Mouse (Mus musculus) layer of hippocampus, postnatal 14 days (tissue): ENCODE data around the gene Stk11. TPM values are rescaled to one million over a fixed set of nuclear protein-coding genes. Genes with fewer than 3 reads are reported as not detected.

Source experiments
- DNase-seq, 2 experiments: peaks; one replicate each; pipeline ENCODE4 v3.0.0; 2021 to 2022; ENCODE audit warnings: low spot score in 2 of 2, mixed read lengths in 1 of 2
- total RNA-seq, 2 experiments: library from RNA; stranded (reverse); gene quantifications; 2 replicates each; pipeline ENCODE4 v1.2.3; 2021

Gene Stk11
- total RNA-seq, 2 experiments from 2014 or later: 89.2 to 90.7 TPM

DNA sequence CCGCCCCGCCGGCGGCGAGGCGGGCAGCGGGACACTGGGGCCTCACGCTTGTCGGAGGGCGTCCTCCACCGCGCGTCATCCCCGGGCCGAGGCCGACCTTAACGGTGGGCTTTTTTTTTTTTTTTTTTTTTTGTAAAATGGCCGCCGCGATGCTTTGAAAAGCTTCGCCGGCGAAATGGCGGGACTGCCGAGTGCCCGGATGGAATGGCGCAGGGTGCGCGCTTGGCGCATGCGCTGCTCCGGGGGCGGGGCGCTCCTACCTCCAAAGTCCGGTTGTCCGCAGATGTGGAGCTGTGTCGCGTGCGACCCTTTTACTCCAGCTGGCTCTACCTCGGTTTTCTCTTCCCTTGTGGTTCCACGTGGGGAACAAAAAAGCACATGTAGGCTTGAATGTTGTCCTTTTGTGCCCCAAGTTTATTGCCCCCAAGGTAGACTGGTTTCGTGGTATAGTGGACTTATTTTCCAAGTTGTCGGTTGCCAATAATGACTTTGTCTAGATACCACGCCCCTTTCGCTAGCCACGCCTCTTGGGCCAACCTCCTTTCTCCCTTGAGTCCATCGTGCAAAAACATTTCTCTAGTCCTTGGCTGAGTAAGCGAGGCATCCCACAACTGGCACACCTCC lies 52.5 kb downstream of the Stk11 start:
- DNase-seq: peak; percentile 89 to 92

DNA sequence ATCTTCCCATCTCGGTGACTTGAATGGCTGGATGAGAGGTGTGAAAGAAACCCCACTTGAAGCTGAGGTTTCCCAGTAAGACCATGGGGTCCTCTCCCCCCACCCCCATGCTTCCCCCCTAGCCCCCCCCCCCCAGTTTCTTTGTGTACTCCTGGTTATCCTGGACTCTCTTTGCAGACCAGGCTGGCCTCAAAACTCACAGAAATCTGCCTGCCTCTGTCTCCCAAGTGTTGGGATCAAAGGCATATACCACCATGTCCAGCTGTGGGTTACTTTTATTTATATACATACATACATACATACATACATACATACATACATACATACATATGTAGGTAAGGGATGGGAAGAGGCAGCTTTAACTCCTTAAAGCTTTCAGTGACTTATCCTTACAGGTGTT lies 53.5 kb downstream of the Stk11 start:
- no peak for DNase-seq

DNA sequence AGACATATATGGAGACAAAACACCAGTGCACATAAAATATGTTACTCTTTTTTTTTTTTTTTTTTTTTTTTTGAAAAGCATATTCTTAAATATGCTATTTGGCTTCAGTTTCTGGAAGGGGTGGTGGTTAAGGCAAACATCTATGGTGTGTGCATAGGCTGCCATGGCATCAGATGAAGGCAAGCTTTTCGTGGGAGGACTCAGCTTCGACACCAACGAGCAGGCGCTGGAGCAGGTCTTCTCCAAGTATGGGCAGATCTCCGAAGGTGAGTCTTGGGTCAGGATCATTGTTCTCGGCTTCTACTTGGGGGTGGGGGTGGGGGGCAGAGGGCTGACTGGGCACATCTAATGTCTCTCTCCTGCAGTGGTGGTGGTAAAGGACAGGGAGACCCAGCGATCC lies 54.0 kb downstream of the Stk11 start:
- no peak for DNase-seq

DNA sequence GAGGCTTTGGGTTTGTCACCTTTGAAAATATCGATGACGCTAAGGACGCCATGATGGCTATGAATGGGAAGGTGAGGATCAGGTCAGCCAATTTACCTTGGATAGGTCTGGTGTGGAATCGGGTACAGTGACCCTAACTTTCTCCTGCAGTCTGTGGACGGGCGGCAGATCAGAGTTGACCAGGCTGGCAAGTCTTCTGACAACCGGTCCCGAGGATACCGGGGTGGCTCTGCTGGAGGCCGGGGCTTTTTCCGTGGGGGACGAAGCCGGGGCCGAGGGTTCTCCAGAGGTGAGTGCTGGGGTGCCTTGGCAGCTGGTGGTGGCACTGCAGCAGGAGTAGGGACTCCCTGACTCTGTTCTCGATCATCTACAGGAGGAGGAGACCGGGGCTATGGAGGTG lies 54.4 kb downstream of the Stk11 start:
- DNase-seq: no peak

DNA sequence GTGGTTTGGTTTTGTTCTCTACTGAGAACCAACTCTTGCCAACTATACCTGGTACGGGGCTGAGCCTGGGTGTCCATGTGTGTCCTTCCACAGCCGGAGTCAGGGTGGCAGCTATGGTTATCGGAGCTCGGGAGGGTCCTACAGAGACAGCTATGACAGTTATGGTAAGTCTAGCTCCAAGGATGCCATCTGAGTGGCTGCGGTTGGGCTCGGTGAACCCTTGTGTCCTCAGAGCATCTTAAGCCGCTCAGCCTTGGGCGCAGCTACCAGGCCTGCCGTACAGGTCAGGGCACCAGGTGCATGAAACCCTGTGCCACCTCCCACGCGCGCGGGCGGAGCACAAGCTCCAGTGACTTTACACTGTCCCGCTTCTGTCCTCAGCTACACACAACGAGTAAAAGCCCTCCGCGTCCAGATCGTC lies 55.0 kb downstream of the Stk11 start:
- DNase-seq: no peak

DNA sequence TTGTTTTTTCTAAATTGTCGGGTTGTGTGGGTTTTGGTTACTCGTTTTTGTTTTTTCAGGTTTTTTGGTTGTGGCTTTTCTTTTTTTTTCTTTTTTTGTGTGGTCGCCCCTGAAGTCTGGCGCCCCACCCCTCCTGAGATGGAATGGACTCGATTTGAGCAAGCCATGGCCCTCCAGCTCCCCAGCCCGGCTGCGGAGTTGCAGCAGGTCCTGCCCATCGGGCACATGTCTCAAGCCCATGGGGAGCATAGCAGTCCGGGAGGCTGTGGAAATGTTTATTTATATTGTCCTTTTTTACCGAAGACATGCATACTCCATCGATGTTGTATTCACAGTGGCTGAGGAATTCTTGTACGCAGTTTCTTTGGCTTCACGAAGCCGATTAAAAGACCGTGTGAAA lies 55.6 kb downstream of the Stk11 start:
- no peak for DNase-seq

DNA sequence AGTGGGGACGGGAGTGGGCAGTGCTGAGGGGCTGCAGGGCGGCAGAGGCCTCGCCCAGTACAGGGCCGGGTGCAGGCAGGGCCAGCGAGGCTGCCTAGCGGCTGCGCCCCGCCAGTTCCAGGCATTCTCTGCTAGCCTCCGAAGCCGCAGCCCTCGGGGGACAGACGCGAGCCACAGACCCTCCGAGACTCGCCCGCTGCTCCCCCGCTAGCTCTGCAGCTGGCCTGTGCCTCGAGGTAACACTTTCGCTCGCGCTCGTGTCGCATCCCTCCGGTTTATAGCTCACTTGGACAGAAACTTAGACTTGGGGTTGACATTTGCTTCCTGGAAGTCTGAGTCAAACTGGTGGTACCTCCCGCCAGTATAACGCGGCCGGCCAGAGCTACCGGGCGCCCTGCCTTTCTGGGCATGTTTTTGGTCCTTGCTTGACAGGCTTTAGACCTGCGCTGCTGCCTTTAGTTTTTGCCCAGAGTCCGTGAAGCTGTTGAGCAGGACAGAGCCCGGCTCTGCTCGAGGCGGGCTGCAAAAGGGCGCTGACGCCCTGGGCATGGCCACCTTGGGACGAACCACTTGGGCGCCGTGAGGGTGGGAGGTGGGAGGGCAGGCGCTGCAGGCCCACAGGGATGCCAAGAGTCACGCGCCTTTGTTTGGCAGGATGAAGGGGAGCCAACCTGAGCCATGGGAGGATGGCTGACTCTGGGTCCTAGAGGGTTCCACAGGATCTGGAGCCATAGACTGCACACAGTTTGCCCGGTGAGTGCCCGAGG lies 56.3 kb downstream of the Stk11 start:
- no peak for DNase-seq

DNA sequence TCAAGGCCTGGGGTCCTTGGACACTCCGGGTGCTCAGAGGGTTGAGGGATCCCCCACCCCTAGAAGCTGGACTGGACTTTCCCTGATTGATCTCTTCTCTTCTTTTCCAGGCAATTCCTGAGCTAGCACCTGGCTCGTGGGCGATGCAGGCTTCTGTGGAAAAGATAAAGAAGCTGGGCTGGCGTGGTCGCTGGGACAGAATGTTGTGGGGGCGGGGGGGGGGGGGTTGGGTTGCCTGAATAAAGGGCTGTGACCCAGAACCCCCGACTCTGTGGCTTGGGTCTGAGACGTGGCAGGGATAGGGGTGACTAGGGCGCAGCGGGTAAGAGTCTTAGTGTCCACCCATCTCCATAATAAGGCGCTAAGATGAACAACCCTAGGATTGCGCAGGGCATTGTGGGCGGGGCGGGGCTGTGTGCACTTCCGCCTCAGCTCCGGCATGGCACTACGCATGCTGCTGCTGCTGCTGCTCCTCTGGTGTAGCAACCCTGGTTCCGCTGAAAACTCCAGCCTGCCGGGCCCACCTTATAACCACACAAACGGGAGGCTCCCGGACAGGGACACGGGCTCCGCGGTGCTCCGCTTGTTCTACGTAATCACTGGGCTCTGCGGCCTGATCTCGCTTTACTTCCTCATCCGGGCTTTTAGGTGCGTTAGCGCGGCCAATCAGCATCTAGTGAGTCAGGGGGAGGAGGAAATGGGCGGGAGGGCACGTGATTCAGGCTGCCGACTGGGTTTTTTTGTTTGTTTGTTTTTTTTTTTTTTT lies 57.1 kb downstream of the Stk11 start, which contains the start of gene 1600002K03Rik:
Gene 1600002K03Rik, plus strand, starts transcription at position 418 of the 766 bp plus-strand sequence.
- peak; percentile 91 to 92 for DNase-seq

DNA sequence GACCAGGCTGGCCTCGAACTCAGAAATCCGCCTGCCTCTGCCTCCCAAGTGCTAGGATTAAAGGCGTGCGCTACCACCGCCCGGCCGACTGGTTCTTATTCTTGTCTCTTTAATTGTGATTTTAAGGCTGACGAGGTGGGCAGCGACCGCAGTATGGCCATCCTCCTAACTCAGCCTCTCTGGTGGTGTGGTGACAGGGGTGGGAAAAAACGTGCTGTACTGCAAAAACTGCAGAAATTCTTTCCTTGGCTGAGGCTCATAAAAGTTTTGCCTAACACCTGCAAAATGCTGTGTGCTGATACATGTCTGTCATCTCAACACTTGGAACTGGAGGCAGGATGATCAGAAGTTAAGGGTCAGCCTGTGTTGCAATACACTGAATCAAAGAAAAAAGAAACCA lies 57.8 kb downstream of the Stk11 start:
- no peak for DNase-seq

DNA sequence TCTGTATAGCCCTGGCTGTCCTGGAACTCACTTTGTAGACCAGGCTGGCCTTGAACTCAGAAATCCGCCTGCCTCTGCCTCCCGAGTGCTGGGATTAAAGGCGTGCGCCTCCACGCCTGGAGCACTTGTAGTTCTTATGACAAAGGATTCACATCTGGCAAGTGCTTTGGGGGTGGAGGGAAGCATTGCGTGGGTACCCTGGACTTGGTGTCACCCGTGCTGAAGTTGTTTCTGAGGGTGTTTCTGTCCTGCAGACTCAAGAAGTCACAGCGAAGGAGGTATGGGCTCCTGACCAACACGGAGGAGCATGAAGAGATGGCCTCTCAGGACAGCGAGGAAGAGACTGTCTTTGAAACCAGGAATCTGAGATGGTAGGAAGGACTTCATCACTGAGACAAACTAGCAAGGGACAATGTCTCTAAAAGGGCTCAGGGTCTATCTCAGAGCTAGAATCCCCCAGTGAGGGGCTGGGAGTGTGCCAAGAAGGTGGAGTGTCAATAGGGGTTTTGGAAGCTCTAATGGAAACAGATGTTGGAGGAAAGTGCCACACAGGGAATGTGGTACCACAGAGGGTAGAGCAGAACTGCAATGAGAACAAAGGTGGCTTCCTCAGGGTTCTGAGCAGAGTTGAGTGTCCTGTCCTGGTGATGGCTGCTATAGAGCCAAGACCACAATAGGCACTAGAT lies 58.5 kb downstream of the Stk11 start:
- no peak for DNase-seq

DNA sequence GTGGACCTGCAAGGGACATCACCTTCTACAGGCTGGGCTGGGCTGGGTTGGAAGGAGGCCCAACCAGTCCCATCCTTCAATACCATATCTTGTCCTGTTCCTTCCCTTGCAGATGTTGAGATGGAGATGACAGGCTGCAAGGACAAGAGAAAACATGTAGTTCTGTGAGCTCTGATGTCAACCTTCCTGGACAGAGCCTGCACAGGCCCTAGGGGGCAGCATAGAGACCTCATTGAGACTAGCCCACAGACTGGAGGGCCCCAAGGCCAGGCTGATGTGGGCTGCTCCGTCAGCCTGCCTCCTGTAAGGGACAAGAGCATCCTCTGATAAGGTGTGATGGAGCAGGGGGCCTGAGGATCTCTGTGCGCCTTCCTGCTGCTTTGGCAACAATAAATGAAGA lies 59.1 kb downstream of the Stk11 start:
- no peak for DNase-seq

DNA sequence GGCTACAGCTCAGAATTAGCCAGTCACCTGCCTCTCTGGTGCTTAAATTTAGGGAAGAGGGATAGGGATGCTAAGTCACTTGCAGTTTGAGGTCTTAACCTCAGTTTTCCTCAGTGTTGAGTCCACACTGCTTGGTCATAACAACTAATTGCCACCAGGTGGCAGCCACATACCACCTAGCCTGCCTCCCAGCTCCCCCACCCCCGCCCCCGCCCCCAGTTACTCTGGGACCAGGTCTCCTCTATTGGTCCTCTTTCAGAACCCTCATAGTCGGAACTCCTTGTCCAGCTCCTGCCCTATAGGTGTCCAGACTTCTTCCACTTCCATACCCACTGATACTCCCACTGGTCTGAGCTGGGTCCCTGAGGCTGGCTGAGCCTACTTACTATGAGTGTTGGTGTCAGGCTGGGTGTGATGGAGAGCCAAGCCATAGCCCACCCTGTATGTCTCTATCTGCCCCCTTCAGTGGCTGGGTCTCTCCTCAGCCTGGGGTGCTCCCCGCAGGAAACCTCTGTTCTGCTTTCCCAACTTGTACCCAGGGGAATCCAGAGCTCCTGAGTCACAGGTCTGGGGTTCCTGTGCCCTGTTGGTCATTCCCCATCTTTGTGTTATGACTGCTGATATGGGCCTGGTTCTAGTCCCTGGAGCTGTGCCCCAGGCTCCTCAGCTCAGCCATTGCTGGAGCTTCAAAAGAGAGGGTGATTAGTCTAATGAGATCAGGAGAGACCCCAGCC lies 60.1 kb downstream of the Stk11 start:
- DNase-seq: no peak

DNA sequence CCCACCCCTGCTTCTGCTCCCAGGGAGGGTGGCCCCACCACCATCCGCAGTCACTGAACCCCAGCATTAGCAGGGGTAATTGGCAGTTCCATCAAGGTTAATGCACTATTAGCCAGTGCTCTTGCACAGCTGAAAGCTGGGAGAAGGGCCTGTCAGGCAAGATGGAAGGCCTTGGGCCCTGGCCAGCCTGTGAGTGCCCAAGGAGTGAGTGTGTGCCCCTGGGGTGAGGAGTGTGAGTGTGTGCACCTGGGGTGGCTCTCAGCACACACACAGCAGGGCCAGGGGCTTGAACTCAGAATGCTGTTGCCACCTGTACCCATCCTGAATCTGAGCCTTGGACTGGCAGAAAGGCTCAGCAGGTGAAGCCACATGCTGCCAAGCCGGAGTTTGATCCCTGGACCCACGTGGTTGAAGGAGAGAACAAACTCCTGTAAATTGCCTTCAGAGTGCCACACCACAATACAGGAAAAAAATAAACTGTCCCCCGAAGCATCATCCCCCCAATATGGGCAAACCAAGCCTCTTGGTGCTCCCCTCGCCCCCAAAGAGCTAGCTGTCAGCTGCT lies 60.7 kb downstream of the Stk11 start:
- DNase-seq: no peak

DNA sequence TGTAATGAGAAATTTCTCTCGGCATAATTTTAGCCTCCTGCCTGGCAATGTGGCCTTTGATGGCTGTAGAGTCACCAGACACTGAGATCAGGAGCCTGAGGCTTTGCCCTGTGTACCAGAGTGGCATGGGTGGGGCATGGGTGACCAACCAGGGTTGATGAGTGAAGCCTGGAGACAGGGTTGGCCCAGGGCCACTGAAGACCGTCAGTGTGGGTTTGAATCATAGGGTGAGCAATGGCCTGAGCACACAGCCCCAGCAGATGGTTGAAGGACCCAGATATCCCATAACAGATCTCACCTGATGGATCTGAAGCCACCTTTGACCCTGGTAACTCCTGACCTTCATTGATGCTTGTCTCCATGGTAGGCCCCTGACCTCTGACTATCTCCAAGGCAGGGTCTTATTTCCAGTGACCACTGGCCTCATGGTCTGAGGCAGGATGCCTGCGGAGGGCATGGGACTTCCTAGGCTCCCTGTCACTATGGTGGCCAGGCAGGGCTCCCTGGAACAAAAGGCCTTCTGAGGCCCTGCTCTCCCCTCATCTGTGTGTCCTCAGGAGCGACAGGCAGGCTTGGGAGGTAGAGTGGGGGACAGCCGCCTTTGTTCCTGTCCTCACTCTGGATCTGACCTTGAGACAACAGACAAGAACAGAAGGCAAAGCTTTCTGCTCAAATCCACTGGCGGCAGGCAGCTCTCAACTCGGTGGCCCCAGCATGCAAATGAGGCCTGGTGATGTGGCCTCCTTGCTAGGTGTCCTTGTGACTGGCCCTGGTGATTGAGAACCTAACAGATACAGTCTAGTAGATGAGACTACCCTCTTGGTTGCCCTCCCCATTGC lies 62.1 kb downstream of the Stk11 start:
- no peak for DNase-seq

DNA sequence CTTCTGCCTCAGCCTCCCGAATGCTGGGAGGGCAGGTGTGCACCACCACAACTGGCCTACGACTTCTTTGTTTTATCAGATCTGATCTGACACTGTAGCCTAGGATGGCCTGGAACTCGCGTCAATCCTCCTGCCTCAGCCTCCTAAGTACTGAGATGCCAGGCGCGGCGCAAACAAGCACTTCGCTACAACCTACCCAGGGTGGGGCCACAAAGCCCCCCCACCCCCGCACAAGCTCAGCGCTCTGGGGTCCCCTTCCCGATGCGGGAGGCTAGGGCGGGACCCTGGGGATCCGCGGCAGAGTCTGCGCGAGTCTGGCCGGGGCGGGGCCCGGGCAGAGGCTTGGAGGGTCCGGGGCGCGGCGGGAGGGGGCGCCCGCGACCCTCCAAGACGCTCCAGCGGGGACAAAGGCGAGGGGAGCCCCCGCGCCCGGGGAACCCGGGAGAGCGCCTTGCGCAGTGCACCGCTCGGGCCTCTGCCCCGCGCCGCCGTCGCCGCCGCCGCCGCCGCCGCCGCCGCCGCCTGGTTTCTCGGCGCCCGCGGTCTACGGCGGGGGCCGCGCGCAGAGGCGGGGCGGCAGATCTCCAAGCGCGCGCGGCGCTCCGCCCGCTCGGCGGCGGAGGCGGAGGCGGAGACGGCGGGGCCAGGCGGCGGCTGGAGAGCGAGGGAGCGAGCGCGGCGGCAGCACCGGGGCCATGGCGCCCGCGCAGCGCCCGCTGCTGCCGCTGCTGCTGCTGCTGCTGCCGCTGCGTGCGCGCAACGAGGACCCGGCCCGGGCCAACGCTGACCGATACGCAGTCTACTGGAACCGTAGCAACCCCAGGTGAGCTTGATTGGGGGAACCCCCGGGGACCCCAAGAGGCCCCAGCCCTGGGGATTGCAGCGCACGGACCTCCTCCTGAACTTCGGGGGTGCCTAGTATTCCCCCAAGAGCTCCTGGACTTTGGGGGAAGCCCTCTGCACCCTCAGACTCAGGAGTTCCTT lies 63.8 kb downstream of the Stk11 start, which contains the start of gene Efna2:
Gene Efna2, plus strand, starts transcription at position 415 of the 984 bp plus-strand sequence.
- no peak for DNase-seq
